Mouse (Mus musculus) inflammation-experienced regulatory T-cells, adult 6 months (primary cell): ENCODE data around the gene Gm9745. TPM values are rescaled to one million over a fixed set of nuclear protein-coding genes. Genes with fewer than 3 reads are reported as not detected.
"Not testable (repeated sequence)": the region's sequence is repeated elsewhere in the genome, so short reads cannot be mapped to it uniquely, and the experiment has no call there.

Experiments
- ATAC-seq: one replicate; pipeline ENCODE4 v1.8.0; 2017
- polyA plus RNA-seq, 3 experiments: library from polyadenylated mRNA; unstranded; fragments of 100-300 nt; shearing (Covaris generic); gene quantifications; one replicate each; pipeline ENCODE4 v1.2.1; 2017

Gene Gm9745
- polyA plus RNA-seq, 3 experiments from 2014 or later: not detected

DNA sequence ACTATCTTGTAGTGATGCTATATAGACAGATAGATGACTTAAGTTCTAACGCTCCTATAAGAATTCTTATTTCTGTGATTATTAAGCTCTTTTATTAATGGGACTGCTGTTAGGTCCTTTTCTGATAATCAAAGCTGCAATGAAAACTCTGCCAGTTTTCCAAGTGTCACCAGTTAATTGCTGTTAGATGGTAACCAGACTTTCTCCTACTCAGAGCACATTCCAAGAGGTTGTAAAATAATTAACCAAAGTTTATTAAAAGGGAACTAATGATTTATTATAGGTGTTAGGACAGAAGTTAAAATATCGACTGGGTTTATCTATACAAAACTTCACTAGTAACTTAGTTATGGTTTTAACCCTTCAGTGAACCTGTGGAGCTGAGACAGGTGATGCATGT is 42.0 kb downstream of the Gm9745 start:
- not testable (repeated sequence) for ATAC-seq

Other genes starting within 250 kb of the Gm9745 start
- 10 to 100 TPM; 40.5 to 53.5 (median 41.2) TPM for gene Wdr37, start 76.3 kb downstream of the Gm9745 start, polyA plus RNA-seq
- 10 to 100 TPM; 23.3 to 55.0 (median 32.2) TPM for gene Idi1, start 62.7 kb downstream of the Gm9745 start, polyA plus RNA-seq
- not detected for gene Idi2, start 4.6 kb upstream of the Gm9745 start, polyA plus RNA-seq
- 10 to 100 TPM; 62.9 to 90.5 (median 81.1) TPM for gene Gtpbp4, start 47.9 kb upstream of the Gm9745 start, polyA plus RNA-seq
- gene Larp4b, start 145.7 kb upstream of the Gm9745 start, polyA plus RNA-seq: 10 to 100 TPM; 33.8 to 37.2 (median 35.0) TPM